Mouse (Mus musculus): Measurements from ENCODE around the gene Fbxo36. TPM values are rescaled to one million over a fixed set of nuclear protein-coding genes. Genes with fewer than 3 reads are reported as not detected.

Fbxo36 gene
- total RNA-seq, 2 experiments from 2014 or later: 2.0 to 3.4 TPM

DNA sequence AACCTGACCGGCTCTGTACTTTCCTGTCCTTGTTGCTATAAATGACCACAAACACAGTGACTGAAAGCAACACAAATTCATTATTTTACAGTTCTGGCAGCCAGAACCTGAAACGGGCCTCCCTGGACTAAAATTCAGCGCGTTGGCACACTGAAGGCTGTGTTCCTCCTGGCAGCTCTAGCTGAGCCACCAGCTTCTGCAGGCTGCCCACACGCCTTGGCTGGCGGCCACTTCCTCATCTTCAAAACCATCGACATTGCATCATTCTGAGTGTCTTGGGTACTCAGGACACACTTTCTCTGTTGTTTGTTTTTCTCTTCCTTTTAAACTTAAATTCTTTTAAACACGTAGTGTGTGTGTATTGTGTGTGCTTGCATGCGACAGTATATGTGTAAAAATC lies 96.0 kb downstream of the Fbxo36 start:
- DNase-seq (ENCODE audit: low spot score in 2 of 2): peak; percentile 87 to 88
- intact Hi-C loops (cut with DNase I): no loop called here

DNA sequence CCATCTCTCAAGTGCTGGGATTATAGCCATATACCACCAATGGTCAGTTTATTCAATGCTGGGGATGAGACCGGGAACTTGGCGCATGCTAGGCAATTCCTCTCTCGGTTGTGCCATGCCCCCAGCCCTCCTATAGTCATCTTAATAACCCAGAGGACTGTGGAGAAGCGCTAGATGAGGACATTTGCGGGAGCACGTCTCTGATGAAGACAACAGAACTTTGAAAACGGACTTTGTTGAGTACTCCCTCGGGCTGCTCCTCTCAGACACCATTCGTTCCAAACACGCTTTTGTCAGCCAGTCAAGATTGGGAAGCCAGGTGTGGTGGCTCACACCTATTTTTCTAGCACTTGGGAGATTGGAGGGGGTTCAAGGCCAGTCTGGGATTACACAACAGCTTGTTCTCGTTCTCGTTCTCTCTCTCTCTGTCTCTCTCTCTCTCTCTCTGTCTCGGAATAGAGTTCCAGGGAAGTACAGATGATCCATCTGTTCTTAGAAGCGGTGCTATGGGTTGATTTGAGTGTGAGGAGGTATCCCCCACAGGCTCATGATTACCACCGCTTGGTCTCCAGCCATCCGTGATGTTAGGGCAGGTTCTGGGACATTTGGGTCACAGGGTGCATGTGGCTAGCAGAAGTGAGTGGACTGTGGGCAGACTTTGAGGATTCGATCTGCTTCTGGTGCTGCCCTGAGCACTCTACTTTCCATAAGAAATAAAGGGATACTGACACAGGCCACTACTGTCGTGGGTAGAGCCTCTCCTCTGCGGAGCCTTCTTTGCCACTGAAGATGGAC lies 97.3 kb downstream of the Fbxo36 start:
- intact Hi-C loops (cut with DNase I): no loop called here
- DNase-seq (ENCODE audit: low spot score in 2 of 2): no peak

DNA sequence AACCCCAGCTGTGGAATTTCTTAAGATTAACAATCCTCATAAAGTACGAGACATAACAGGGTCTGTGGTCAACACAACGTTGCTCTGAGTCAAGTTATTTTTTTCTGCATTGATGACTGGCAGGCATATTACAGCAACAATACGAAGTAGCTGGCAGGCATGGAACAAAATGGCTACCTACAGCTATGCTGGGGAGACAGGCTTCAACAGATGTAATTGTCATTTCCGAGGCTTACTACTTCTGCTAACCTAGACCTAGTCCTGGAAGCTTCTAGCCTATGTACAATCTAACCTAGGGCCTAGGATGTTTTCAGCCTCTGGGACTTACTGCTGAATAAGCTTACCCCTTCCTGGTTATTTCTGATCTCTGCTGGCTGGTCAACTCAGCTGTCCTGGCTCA lies 99.8 kb downstream of the Fbxo36 start:
- intact Hi-C loops (cut with DNase I): no loop called here
- no peak for DNase-seq (ENCODE audit: low spot score in 2 of 2)

DNA sequence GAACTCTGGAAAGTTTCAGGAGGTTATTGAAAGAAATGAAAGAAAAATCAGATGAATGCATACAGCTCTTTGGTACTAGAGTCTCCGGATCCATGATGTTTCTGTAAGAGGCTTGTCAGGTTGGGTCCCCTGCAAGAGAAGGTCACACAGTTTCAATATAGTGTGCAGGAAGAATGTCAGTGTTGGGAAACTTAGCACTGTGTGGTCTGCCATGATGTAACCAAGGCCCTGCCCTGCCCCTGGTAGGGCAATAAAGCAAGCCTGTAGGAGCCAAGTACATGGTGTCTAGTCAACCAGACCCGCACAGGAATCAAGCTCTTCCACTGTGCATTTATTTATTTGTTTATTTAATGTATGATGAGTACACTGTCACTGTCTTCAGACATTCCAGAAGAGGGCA lies 100.7 kb downstream of the Fbxo36 start:
- intact Hi-C loops (cut with DNase I): no loop called here
- DNase-seq (ENCODE audit: low spot score in 2 of 2): no peak

DNA sequence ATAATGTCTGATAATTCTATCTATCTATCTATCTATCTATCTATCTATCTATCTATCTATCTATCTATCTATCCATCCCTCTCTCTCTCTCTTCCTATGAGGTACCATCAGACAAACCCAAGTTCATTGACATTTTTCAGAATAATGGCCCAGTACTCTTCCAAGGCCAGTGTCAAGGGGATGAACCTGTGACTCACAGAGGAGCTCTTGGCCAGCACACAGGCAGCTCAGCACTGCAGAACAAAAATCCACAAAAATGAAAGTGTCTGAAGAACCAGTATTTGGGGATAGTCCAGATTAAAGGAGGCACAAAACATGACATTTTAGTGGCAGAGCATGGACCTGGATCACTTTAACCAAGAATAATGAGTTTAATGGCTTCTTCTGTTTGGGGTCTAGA lies 103.0 kb downstream of the Fbxo36 start:
- intact Hi-C loops (cut with DNase I): no loop called here
- DNase-seq (ENCODE audit: low spot score in 2 of 2): no peak

DNA sequence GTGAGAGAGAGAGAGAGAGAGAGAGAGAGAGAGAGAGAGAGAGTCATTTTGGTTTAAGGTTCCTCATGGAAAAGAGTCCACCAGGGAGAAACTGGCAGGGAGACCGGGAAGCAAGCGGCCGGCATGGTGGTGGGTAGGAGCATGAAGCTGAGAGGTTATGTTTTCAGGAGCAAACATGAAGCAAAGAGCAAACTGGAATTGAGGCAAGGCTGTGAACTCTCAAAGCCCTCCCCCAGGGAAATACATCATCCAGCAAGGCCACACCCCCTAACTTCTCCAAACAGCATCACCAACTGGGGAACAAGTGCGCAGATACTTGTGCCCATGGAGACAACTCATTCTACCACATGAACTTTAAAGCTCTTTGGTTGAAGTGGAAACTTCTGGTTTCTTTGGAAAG lies 103.9 kb downstream of the Fbxo36 start:
- intact Hi-C loops (cut with DNase I): no loop called here
- DNase-seq (ENCODE audit: low spot score in 2 of 2): no peak

DNA sequence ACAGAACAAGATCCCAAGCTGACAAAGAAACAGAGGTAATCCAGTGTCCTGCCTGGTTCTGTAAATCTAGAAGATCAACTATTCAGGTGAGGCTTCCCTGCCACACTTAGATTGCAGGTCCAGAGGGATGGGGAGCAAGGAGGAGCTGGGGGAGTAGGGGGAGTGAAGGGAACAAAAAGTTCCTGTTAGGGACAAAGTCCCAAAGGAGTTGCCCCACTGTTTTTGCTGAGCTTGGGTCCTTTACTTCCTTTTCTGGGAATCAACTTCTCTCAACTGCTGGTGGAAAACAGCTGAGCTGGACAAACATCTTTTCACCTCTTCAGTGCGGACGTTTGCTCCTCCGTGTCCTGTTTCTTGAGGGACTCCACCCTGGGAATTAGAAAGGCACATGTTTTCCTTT lies 106.3 kb downstream of the Fbxo36 start:
- DNase-seq (ENCODE audit: low spot score in 2 of 2): no peak
- intact Hi-C loops (cut with DNase I): no loop called here

DNA sequence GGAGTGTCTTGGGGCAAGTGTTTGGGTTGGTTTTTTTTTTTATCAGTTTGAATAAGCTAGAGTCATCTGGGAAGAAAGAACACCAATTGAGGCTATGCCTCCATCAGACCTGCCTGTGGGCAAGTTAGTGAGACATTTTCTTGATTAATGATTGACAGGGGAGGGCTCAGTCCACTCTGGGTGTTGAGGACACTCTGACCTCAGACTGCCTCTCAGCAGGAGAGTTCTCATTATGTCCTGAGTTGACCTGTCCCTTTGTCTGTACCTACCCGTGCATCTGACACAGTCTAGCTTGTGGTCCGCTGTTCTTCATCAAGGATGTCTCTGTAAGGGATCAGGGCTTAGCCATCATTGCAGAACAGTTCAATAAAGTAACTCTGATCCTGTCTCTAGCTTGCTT lies 107.7 kb downstream of the Fbxo36 start:
- no peak for DNase-seq (ENCODE audit: low spot score in 2 of 2)
- intact Hi-C loops (cut with DNase I): no loop called here

Other genes with a start within 250 kb of the Fbxo36 start
- gene Dner, start 143.6 kb upstream of the Fbxo36 start, total RNA-seq (2021): 100 to 1,000 TPM; 128 to 158 TPM
- 100 to 1,000 TPM; 174 to 220 TPM for gene Trip12, start 675 bp downstream of the Fbxo36 start, total RNA-seq (2021)
- 10 to 100 TPM; 13.9 to 15.6 TPM for gene Slc16a14, start 95.3 kb downstream of the Fbxo36 start, total RNA-seq (2021)